Mouse (Mus musculus): ENCODE results near the gene Lrmda. TPM values are rescaled to one million over a fixed set of nuclear protein-coding genes. Genes with fewer than 3 reads are reported as not detected.

The Lrmda gene
- total and polyA plus RNA-seq, 3 experiments: 0.43 to 1.1 (median 1.0) TPM

DNA sequence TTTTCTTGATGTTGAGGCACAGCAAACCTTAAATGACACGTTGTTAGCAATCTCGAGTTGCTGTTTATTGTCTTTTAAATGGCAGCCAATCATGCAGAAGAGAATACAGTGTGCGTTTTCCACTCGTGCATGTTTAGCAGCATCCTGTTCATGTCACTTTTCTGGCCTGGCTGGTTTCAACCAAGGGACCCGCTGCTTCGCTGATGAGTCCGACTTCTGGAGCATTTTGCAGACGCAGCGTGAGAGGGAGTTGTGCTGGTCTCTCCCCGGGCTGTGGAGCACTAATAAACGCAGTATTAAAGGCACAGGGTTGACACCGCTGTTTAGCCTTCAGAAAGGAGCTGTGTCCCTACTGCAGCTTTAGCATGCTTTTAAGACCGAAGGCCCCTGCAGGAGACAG, 133.2 kb downstream of the Lrmda start:
- H3K4me3 ChIP-seq: no peak overlapping the region
- 76% methylated on average over 13 of the region's 13 CpGs for WGBS
- no peak for DNase-seq
- H3K79me2 ChIP-seq (replicated peaks; ENCODE audit: control insufficient read depth, insufficient read depth, low read length): no peaks in the 10 kb centered on the region
- no peak overlapping the region for H3K27ac ChIP-seq
- intact Hi-C loops (cut with DNase I): no loop called here
- H3K36me3 ChIP-seq (ENCODE audit: control insufficient read depth, insufficient read depth, low read length): no peaks in the 10 kb centered on the region
- TF ChIP-seq CTCF (IDR thresholded peaks at IDR 0.05) (no peak), EP300 (IDR thresholded peaks at IDR 0.05; ENCODE audit: insufficient read depth, low read depth, low read length) (no peak), POLR2A (IDR thresholded peaks at IDR 0.05; ENCODE audit: insufficient read depth, low read depth, low read length) (no peak)
- H3K27me3 ChIP-seq (ENCODE audit: control insufficient read depth, insufficient read depth, low read length): no peaks in the 10 kb centered on the region
- H3K4me1 ChIP-seq (ENCODE audit: control insufficient read depth, insufficient read depth, low read length): no peaks in the 10 kb centered on the region
- no peak overlapping the region for H3K9ac ChIP-seq (ENCODE audit: low read depth, low read length)

GRCm38 (mm10) chr14:22154096-22154495, 134.6 kb downstream of the Lrmda start:
- no peak for DNase-seq
- TF ChIP-seq CTCF (IDR thresholded peaks at IDR 0.05) (no peak), EP300 (IDR thresholded peaks at IDR 0.05; ENCODE audit: insufficient read depth, low read depth, low read length) (no peak), POLR2A (IDR thresholded peaks at IDR 0.05; ENCODE audit: insufficient read depth, low read depth, low read length) (no peak)
- Histone ChIP-seq H3K4me3 (no peak overlapping the region), H3K36me3 (ENCODE audit: control insufficient read depth, insufficient read depth, low read length) (no peaks in the 10 kb centered on the region), H3K79me2 (replicated peaks; ENCODE audit: control insufficient read depth, insufficient read depth, low read length) (no peaks in the 10 kb centered on the region), H3K27me3 (ENCODE audit: control insufficient read depth, insufficient read depth, low read length) (no peaks in the 10 kb centered on the region), H3K27ac (no peak overlapping the region), H3K9ac (ENCODE audit: low read depth, low read length) (no peak overlapping the region), H3K4me1 (ENCODE audit: control insufficient read depth, insufficient read depth, low read length) (no peaks in the 10 kb centered on the region)
- 90% methylated on average over 8 of the region's 8 CpGs for WGBS
- intact Hi-C loops (cut with DNase I): no loop called here

DNA sequence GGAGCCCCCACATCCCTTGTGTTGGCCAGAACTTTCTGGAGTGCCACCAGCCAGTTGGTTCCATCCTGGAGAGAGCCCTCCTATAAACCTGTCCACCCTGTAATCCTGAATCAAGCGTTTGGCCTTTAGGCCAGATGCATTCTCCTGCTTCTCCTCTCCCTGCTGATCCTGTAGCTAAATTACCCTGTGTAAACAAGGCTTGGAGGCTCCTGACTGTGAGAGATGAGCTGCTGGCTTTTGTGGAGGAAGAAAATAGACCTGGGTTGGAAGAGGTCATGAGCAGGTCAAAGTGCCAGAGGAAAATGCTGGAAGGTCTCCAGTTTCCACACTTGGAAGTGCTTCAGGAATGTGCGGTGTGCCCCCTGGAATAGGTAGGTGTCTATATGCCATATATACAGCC, 135.5 kb downstream of the Lrmda start:
- TF ChIP-seq EP300 (IDR thresholded peaks at IDR 0.05; ENCODE audit: insufficient read depth, low read depth, low read length) (no peak), CTCF (IDR thresholded peaks at IDR 0.05) (no peak), POLR2A (IDR thresholded peaks at IDR 0.05; ENCODE audit: insufficient read depth, low read depth, low read length) (no peak)
- no peak for DNase-seq
- intact Hi-C loops (cut with DNase I): loop anchor here (5.0 kb wide), 1 partner anchor 158 kb away; no protein-coding TSS in a partner anchor
- Histone ChIP-seq H3K4me3 (no peak overlapping the region), H3K4me1 (ENCODE audit: control insufficient read depth, insufficient read depth, low read length) (no peaks in the 10 kb centered on the region), H3K27ac (no peak overlapping the region), H3K9ac (ENCODE audit: low read depth, low read length) (no peak overlapping the region), H3K36me3 (ENCODE audit: control insufficient read depth, insufficient read depth, low read length) (no peaks in the 10 kb centered on the region), H3K79me2 (replicated peaks; ENCODE audit: control insufficient read depth, insufficient read depth, low read length) (no peaks in the 10 kb centered on the region), H3K27me3 (ENCODE audit: control insufficient read depth, insufficient read depth, low read length) (no peaks in the 10 kb centered on the region)
- 46% methylated on average over 2 of the region's 2 CpGs for WGBS

DNA sequence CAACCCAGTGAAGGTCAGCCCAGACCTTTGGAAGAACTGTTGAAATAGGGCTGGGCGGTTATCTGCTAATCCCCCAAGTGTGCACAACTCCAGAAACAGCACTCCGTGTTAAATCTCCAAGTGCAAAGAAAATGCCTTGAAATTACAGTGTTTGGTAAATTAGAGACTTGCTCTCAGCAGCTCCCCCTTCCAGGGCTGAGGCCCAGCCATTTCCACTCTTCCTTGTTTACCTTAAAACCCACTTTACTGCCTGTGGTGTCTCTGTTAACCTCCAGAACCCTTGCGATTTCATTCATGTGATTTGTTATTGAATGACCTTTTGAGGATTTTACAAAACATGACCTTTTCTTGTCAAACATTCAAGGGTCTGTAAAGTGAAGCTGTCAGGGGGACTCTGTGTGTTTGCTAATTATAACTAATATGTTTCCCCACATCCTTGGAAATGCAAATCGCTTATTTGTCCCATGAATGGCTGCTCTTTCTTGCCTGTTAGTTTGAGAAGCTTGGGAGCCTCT, 136.1 kb downstream of the Lrmda start:
- Histone ChIP-seq H3K27me3 (ENCODE audit: control insufficient read depth, insufficient read depth, low read length) (no peaks in the 10 kb centered on the region), H3K27ac (no peak overlapping the region), H3K4me1 (ENCODE audit: control insufficient read depth, insufficient read depth, low read length) (no peaks in the 10 kb centered on the region), H3K4me3 (no peak overlapping the region), H3K79me2 (replicated peaks; ENCODE audit: control insufficient read depth, insufficient read depth, low read length) (no peaks in the 10 kb centered on the region), H3K9ac (ENCODE audit: low read depth, low read length) (no peak overlapping the region), H3K36me3 (ENCODE audit: control insufficient read depth, insufficient read depth, low read length) (no peaks in the 10 kb centered on the region)
- no peak for DNase-seq
- no peak for TF ChIP-seq CTCF (IDR thresholded peaks at IDR 0.05)
- TF ChIP-seq POLR2A (IDR thresholded peaks at IDR 0.05; ENCODE audit: insufficient read depth, low read depth, low read length): no peak
- no peak for TF ChIP-seq EP300 (IDR thresholded peaks at IDR 0.05; ENCODE audit: insufficient read depth, low read depth, low read length)
- 84% methylated on average over 4 of the region's 4 CpGs for WGBS
- intact Hi-C loops (cut with DNase I): loop anchor here (5.0 kb wide), 1 partner anchor 158 kb away; no protein-coding TSS in a partner anchor

DNA sequence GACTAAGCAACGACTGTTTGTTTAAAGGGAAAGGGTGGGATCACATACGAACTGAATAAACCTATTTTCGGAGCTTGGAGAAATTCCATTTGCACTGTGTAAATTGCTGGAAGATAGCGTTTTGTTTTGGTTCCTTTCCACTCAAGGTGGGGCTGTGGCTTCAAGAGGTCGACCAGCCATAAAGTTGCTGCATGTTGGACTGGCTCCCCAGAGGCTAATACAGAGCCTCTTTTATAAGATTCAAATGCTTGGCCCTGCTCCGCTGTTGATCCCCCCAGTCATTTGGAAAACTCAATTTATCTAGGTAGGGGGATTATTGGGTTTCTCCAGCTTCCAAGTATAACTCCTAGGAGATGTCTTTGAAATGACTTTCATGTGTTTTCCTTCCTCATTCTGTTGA, 137.5 kb downstream of the Lrmda start:
- H3K9ac ChIP-seq (ENCODE audit: low read depth, low read length): no peak overlapping the region
- H3K27me3 ChIP-seq (ENCODE audit: control insufficient read depth, insufficient read depth, low read length): no peaks in the 10 kb centered on the region
- TF ChIP-seq EP300 (IDR thresholded peaks at IDR 0.05; ENCODE audit: insufficient read depth, low read depth, low read length) (no peak), POLR2A (IDR thresholded peaks at IDR 0.05; ENCODE audit: insufficient read depth, low read depth, low read length) (no peak), CTCF (IDR thresholded peaks at IDR 0.05) (no peak)
- no peak overlapping the region for H3K4me3 ChIP-seq
- H3K4me1 ChIP-seq (ENCODE audit: control insufficient read depth, insufficient read depth, low read length): no peaks in the 10 kb centered on the region
- DNase-seq: no peak
- no peak overlapping the region; the same call in 1 of the 2 replicates for H3K27ac ChIP-seq
- WGBS: 51% methylated on average over 6 of the region's 6 CpGs
- no peaks in the 10 kb centered on the region for H3K36me3 ChIP-seq (ENCODE audit: control insufficient read depth, insufficient read depth, low read length)
- intact Hi-C loops (cut with DNase I): loop anchor here (5.0 kb wide), 1 partner anchor 160 kb away; no protein-coding TSS in a partner anchor
- no peaks in the 10 kb centered on the region for H3K79me2 ChIP-seq (replicated peaks; ENCODE audit: control insufficient read depth, insufficient read depth, low read length)

GRCm38 (mm10) chr14:22161416-22161815, 141.9 kb downstream of the Lrmda start:
- Histone ChIP-seq H3K79me2 (replicated peaks; ENCODE audit: control insufficient read depth, insufficient read depth, low read length) (no peaks in the 10 kb centered on the region), H3K27ac (no peak overlapping the region), H3K9ac (ENCODE audit: low read depth, low read length) (no peak overlapping the region), H3K4me3 (no peak overlapping the region), H3K4me1 (ENCODE audit: control insufficient read depth, insufficient read depth, low read length) (no peaks in the 10 kb centered on the region), H3K36me3 (ENCODE audit: control insufficient read depth, insufficient read depth, low read length) (no peaks in the 10 kb centered on the region), H3K27me3 (ENCODE audit: control insufficient read depth, insufficient read depth, low read length) (no peaks in the 10 kb centered on the region)
- 42% methylated on average over 3 of the region's 3 CpGs for WGBS
- intact Hi-C loops (cut with DNase I): no loop called here
- TF ChIP-seq EP300 (IDR thresholded peaks at IDR 0.05; ENCODE audit: insufficient read depth, low read depth, low read length) (no peak), POLR2A (IDR thresholded peaks at IDR 0.05; ENCODE audit: insufficient read depth, low read depth, low read length) (no peak), CTCF (IDR thresholded peaks at IDR 0.05) (no peak)
- no peak for DNase-seq

Data from heart, adult 2 months (tissue).